Mouse (Mus musculus) adrenal gland, postnatal 25 days (tissue): Measurements from ENCODE around the gene Gpr39. TPM values are rescaled to one million over a fixed set of nuclear protein-coding genes. Genes with fewer than 3 reads are reported as not detected.
A peak's percentile ranks its signal among the peaks of the same experiment; 100 is the strongest.

Source experiments
- DNase-seq: peaks from one replicate; pipeline ENCODE4 v3.0.0; 2021; ENCODE audit warnings: mixed read lengths
- total RNA-seq: library from RNA; stranded (reverse); gene quantifications from 2 replicates; pipeline ENCODE4 v1.2.3, GENCODE M21; 2021

The Gpr39 gene
- total RNA-seq, 1 experiment from 2014 or later: 0.12 TPM

GRCm38 (mm10) chr1:125813141-125813782, 136.5 kb downstream of the Gpr39 start:
- DNase-seq: no peak

DNA sequence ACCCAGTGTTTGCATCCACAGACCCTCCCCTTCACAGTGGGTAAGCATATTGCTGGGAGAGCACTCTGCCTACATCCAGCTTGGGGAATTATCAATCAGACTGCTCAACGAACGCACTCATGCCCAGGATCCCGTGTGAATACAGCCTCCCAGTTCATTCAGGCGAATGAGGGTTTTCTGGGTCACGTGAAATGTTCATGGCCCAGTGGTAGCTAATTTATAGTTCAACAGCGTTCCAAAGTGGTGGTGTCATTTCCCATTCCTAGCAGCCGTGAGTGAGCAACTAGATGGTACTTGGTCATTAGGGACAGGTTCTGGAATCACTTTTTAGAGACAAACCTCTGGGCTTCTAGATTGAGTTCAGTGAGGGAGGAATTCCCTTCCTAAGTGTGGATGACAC, 144.3 kb downstream of the Gpr39 start:
- no peak for DNase-seq

DNA sequence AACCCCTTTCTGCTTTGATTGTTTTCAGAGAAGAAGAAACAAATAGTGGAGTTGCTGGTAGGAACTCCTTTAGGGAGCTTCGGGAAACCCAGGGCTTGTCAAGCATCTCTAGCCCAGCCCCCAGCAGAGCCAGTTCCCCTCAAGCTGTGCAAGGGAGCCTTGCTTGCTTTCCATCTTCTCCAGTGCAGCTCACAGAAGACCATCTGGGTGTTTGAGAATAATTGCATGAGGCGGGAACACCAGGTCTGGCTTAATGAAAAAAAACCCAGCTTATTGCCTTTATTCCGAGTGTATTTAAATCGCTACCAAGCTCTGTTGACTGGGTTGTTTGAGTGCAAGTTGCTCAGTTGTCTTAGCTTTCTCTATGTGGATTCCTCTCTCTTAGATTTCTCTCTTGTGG, 146.8 kb downstream of the Gpr39 start:
- no peak for DNase-seq

DNA sequence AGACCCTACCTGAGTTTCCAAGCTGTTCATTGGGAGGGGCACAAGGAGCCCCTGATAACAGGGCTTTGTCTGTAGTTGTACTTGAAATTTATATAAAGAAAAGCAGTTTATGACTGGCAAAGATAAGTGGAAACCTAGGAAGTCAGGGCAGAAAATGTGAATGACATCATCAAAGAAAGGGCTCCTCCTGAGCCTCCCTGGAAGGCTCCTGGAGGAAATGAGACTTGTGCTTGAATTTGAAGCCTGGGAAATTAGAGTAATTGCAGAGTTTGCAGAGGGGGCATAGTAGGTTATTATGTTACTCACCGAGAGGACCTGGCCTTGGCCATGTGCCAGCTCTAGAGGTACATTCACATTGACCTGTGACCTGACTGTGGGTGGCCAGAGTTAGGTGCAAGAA, 160.7 kb downstream of the Gpr39 start:
- no peak for DNase-seq

DNA sequence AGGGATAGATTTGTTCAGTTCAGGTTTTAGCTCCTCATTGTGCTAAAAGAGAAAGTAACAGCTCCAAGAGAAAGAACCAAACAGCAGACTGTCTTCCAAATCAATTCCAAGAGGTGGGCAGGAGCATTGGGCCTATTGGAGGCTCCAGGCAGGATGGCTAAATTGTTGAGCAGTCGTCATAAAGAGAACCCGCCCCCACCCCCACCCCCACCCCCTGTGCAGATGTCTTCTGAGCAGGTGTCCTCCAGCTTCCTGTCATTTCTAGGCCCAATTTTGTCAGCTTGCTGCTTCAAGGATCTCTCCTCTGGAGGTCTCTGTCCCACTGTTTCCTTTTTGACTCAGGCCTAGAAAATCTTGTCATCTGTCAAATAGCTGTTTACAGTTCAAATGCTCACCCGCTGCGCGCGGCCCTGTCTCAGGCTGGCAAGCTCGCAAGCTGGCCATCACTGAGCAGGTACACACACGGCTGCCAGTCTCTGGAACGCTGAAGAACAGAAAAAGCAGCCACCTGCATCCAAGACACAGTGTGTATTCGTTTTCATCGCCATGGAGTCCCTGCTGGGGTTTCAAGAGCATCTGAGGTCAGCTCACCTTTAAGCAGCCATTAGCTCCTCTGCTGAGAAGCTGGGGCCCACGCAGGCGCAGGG, 163.1 kb downstream of the Gpr39 start:
- DNase-seq: no peak

DNA sequence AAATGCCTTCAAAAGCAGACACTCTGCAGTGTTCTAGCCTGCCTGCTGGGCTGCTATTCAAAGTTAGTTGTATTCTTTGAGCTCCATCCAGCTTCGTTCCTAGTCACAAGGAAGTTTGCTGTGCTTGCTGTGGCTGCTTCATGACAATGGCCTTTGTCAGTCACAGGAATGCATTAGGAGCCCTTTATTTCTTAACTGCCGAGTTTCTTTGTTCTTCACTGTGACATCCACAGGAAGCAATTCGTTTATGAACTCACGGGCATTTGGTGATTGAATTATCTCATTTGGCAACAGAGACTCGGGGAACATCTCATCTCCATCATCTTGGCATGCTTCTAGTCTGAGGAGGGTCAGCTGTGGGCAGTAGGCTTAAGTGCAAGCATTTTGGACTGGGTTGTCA, 177.9 kb downstream of the Gpr39 start:
- DNase-seq: no peak

DNA sequence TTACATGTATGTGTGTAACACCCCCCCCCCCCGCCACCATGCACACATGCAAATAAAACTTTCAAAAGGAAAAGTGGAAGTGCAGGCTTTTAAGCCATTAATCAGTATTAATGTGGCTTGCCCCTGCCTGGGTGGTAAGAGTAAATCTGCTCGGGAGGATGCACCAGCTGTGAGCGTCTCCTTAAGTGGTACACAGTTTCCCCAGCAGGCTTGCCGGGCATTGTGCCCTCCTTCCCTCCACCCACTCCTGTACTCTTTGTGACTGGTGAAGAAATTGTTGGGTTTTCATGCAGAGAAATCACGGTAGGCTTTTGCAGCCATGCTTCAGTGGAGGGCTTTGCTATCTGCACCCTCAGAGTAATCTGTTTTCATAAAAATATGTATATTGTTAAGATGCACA, 181.8 kb downstream of the Gpr39 start:
- no peak for DNase-seq

DNA sequence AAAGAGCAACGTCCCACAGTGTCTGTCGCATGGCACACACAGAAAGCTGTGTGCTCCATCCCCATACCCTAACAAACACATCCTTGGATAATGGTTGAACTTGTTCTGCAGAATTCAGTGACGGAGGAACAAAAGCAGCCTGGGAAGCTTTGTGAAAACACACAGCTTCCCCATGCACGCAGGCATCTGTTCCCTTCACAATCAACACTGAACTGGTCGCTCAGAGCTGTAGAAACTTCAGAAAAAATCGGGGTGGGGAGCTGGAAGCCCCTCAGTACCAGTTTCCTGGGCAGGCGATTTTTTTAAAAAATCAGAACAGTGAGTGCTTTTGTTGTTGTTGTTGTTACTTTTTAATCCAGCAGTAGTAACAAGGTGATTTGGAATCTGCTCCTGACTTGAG, 193.3 kb downstream of the Gpr39 start:
- DNase-seq: no peak

- no peak for DNase-seq
These were observed 216.4 kb downstream of the Gpr39 start for GRCm38 (mm10) chr1:125893158-125893557.

GRCm38 (mm10) chr1:125910211-125910870, 233.5 kb downstream of the Gpr39 start:
- peak; percentile 7 for DNase-seq

DNA sequence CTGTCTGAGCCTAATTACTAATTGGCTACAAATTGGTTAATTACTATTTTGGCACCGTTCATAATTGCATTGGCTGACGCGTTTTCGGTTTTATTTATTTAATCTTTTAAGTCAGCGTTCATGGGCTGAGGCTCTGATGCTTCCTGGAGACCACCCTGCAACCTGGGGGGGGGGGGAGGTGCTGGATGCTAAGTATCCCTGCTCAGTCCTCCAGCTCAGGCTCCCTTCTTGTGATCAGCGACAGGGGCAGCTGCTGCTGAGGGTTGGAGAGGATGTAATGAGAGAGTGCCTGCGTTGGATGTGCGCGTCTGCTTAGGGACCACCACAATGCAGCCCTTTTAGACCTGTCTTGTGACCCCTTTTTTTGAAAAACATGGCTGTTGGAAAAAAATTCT, 234.1 kb downstream of the Gpr39 start:
- DNase-seq: no peak

DNA sequence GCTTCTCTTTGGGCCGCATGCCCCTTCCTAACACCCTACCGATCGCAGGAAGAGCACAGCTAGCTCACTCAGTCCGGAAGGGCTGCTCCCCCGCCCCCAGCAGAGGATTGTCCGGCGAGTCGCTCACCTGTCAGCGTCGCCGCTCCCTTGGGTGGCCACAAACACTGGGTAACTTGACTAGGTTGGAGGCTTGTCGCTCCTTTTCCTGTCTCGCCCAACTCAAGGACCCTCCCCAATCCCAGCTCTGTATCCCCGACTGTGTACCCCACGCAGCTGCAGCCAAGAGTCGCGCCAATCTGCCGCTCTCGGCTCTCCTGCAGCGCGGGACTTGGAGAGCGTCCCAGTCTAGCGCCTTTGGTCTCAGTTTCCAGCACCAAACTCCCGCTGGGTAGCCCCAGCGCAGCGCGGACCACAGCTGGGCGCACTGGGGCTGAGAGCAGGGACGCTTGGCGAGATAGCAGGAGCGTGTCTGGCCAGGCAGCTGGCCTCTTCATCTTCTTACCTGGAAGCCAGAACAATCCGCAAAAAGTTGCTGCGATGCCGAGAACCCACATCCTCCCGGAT, 234.6 kb downstream of the Gpr39 start:
- DNase-seq: peak; percentile 15

DNA sequence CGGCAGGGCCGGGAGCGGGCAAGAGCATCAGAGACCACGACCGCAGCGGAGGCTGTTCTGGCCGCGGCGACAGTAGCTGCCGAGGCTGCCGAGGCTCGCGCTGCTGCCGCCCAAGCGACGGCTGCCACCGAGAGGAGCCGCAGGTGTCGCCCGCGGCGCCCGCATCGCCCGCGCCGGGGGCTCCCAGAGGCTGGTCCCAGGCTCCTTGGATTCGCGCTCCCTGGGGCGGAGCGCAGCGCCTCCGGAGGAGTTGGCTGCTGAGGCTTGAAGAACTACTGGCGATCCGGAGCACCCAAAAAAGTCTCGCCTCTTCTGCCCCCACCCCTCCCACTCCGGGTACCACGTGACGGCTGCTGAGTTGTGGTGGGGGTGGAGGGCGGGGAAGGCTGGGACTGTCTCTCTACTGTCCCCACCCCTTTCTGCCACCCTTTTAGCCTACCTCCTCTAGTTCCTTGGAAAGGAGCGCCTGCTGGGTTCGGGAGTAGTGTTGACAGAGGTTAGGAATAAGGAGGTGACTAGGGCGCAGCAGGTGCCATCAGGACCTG, 235.2 kb downstream of the Gpr39 start:
- DNase-seq: peak; percentile 52

DNA sequence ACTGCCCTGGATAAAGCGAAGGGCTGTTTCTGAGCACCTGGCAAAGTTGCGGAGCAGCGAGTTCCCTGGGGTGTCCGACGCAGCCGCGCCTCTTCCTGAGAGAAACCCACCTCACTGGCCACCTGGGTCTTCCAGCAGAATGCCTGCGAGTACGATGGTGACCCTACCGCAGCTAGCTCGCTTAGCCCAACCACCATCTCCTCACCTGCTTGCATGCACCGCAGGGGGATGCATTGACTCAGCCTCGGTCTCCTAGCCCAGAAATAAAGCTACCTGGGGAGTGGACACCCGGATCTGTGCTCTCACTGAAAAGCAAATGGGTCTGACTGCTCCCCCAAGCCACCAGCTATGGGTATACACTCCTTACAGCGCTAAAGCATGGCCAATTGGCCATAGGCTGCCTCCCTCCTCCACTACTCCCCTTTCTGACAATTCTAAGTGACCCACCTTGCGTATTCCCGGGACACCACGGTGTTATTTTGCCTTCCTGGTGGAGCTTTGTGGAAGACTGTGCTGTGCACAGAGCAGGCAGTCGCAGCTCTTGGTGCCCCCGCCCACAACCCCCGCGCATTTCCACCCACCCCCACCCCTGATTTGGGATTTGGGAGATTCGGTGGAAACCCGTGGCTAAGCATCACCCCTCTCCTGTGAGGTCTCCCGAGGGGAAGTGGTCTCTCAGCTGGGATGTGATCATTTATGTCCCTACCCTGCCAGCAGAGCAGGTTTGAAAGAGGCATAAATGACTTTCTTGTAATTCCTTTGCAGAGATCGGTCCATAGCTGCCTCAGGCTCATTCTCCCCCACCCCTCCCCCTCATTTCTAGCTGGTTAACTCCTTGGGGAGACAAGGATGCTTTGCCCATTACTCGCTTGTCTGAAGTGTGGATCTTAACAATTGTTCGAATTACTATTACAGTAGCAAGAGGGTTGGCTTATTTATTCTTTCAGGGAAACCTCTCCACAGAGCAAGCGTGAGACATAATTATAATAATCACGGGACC, 236.1 kb downstream of the Gpr39 start, which contains the start of gene Lypd1:
Lypd1 (minus strand) TSS at position 501 of the 1,000 bp plus-strand sequence.
- DNase-seq: no peak

DNA sequence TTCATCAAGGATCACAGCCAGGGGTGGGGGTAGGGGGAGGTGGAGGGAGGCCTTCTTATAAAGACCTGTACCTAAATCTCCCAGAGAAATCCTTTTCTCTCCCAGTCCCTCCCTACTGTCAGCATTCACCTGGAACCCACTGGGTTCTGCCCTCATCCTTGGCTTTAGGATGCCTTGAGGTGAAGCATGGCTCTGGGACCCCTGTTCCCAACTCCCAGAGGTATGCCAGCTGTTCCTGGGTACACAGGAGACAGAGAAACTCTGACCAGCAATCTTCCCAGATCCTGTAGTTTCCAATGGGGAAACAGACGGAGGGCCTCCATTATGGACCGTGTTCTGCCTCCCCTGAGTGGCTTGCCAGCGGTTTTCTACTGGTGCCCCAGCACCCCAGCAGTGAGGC, 243.9 kb downstream of the Gpr39 start:
- DNase-seq: no peak

GRCm38 (mm10) chr1:125923062-125923461, 246.3 kb downstream of the Gpr39 start:
- no peak for DNase-seq

Other genes starting within 250 kb of the Gpr39 start
- gene Actr3, start 241.3 kb upstream of the Gpr39 start, total RNA-seq: 133 and 164 TPM in 2 replicates
- gene Slc35f5, start 116.4 kb upstream of the Gpr39 start, total RNA-seq: 41.3 and 56.2 TPM in 2 replicates
- gene Lypd1, start 236.1 kb downstream of the Gpr39 start, total RNA-seq: 1.9 and 2.2 TPM in 2 replicates